Mouse (Mus musculus) heart, embryonic 13.5 days (tissue): Measurements from ENCODE around the gene Nptxr. TPM values are rescaled to one million over a fixed set of nuclear protein-coding genes. Genes with fewer than 3 reads are reported as not detected.

Source experiments
- polyA plus RNA-seq: library from polyadenylated mRNA; unstranded; fragments of >200 nt; fragmentation: Nextera tagmentation; extraction: Ambion mirVana; gene quantifications from 2 replicates; pipeline ENCODE4 v1.2.1, GENCODE M21; 2015

Gene Nptxr
- polyA plus RNA-seq, 1 experiment from 2014 or later = 1.7 TPM

Other genes starting within 250 kb of the Nptxr start
- gene Dmc1, start 199.7 kb downstream of the Nptxr start, polyA plus RNA-seq = 1.2 and 1.9 TPM in 2 replicates
- gene Fam227a, start 145.8 kb downstream of the Nptxr start, polyA plus RNA-seq = 0.65 and 1.1 TPM in 2 replicates
- 41.3 and 47.8 TPM in 2 replicates for gene Cby1, start 145.6 kb downstream of the Nptxr start, polyA plus RNA-seq
- 199 and 240 TPM in 2 replicates for gene Tomm22, start 133.9 kb downstream of the Nptxr start, polyA plus RNA-seq
- 19.8 and 20.4 TPM in 2 replicates for gene Josd1, start 116.8 kb downstream of the Nptxr start, polyA plus RNA-seq
- gene Gtpbp1, start 113.9 kb downstream of the Nptxr start, polyA plus RNA-seq = 27.0 and 29.5 TPM in 2 replicates
- 4.3 and 5.3 TPM in 2 replicates for gene Sun2, start 62.2 kb downstream of the Nptxr start, polyA plus RNA-seq
- gene Dnal4, start 26.9 kb downstream of the Nptxr start, polyA plus RNA-seq = 35.6 and 37.5 TPM in 2 replicates
- gene Npcd, start 29.5 kb upstream of the Nptxr start, polyA plus RNA-seq = not detected in 2 replicates
- gene Cbx6, start 29.9 kb upstream of the Nptxr start, polyA plus RNA-seq = 48.6 and 49.5 TPM in 2 replicates
- gene Apobec3, start 86.9 kb upstream of the Nptxr start, polyA plus RNA-seq = 13.5 and 13.9 TPM in 2 replicates
- 1.5 TPM in 2 replicates for gene Cbx7, start 166.4 kb upstream of the Nptxr start, polyA plus RNA-seq
- gene Pdgfb, start 210.2 kb upstream of the Nptxr start, polyA plus RNA-seq = 2.2 and 2.6 TPM in 2 replicates